Mouse (Mus musculus): ENCODE measurements at regions not wholly inside any gene's neighbourhood (a gene's known extent, or its start where the extent isn't known, plus 50 kb on each side); places are given as distances from the start of the nearest gene placed in this dataset.

GRCm38 (mm10) chr14:25377900-25378716 lies 80.9 kb upstream of the Zmiz1 start:
- Histone ChIP-seq H3K36me3 (ENCODE audit: insufficient read depth, low read length) (no peaks in the 10 kb centered on the region), H3K4me2 (ENCODE audit: low read depth, low read length, poor library complexity, severe bottlenecking) (peak overlapping the region; percentile 52), H3K27me3 (ENCODE audit: insufficient read depth, low read length) (no peaks in the 10 kb centered on the region), H3K4me3 (ENCODE audit: low read depth, low read length) (peak overlapping the region; percentile 30), H3K27ac (ENCODE audit: low read depth, low read length) (peak overlapping the region; percentile 96), H3K9me3 (ENCODE audit: low read length) (no peaks in the 10 kb centered on the region), H3K9ac (replicated peaks; ENCODE audit: low read length, poor library complexity, severe bottlenecking) (peak overlapping the region; percentile 61), H3K4me1 (ENCODE audit: insufficient read depth, low read length) (peaks cover 11% of the 10 kb centered on the region)
- peak; percentile 93 for ATAC-seq (ENCODE audit: low FRiP score)
- DNase-seq (ENCODE audit: low spot score): peak; percentile 96
- TF ChIP-seq CTCF (IDR thresholded peaks at IDR 0.05): peak; percentile 34
- under 1% methylated on average over 50 of the region's 54 CpGs for WGBS

- no peak for ATAC-seq (ENCODE audit: low FRiP score)
- peak overlapping the region; percentile 30 for H3K4me3 ChIP-seq (ENCODE audit: low read depth, low read length)
- DNase-seq (ENCODE audit: low spot score): peak; percentile 58
- H3K27ac ChIP-seq (ENCODE audit: low read depth, low read length): peak overlapping the region; percentile 96
- WGBS: 2% methylated on average over 13 of the region's 13 CpGs
- TF ChIP-seq CTCF (IDR thresholded peaks at IDR 0.05): no peak; the same call in 1 of the 2 replicates
- H3K4me2 ChIP-seq (ENCODE audit: low read depth, low read length, poor library complexity, severe bottlenecking): peak overlapping the region; percentile 52
- H3K9ac ChIP-seq (replicated peaks; ENCODE audit: low read length, poor library complexity, severe bottlenecking): peak overlapping the region; percentile 61
- no peaks in the 10 kb centered on the region for H3K9me3 ChIP-seq (ENCODE audit: low read length)
- H3K36me3 ChIP-seq (ENCODE audit: insufficient read depth, low read length): no peaks in the 10 kb centered on the region
- H3K4me1 ChIP-seq (ENCODE audit: insufficient read depth, low read length): peaks cover 11% of the 10 kb centered on the region
- no peaks in the 10 kb centered on the region for H3K27me3 ChIP-seq (ENCODE audit: insufficient read depth, low read length)
These were observed 80.2 kb upstream of the Zmiz1 start for GRCm38 (mm10) chr14:25378717-25379224.

- Histone ChIP-seq H3K36me3 (ENCODE audit: insufficient read depth, low read length) (no peaks in the 10 kb centered on the region), H3K4me3 (ENCODE audit: low read depth, low read length) (no peak overlapping the region), H3K27me3 (ENCODE audit: insufficient read depth, low read length) (no peaks in the 10 kb centered on the region), H3K4me2 (ENCODE audit: low read depth, low read length, poor library complexity, severe bottlenecking) (no peak overlapping the region), H3K4me1 (ENCODE audit: insufficient read depth, low read length) (0 out of 2 replicates have a peak, but pooled peaks cover 4% of the 10 kb centered on the region), H3K9ac (replicated peaks; ENCODE audit: low read length, poor library complexity, severe bottlenecking) (no peak overlapping the region), H3K9me3 (ENCODE audit: low read length) (no peaks in the 10 kb centered on the region), H3K27ac (ENCODE audit: low read depth, low read length) (no peak overlapping the region)
- DNase-seq (ENCODE audit: low spot score): no peak
- ATAC-seq (ENCODE audit: low FRiP score): no peak
- 90% methylated on average over 4 of the region's 4 CpGs for WGBS
- no peak for TF ChIP-seq CTCF (IDR thresholded peaks at IDR 0.05)
These were observed 75.7 kb upstream of the Zmiz1 start for GRCm38 (mm10) chr14:25383169-25383824.

GRCm38 (mm10) chr14:25385644-25386043 lies 73.3 kb upstream of the Zmiz1 start:
- DNase-seq (ENCODE audit: low spot score): no peak
- WGBS: 61% methylated on average over 5 of the region's 5 CpGs
- H3K4me1 ChIP-seq (ENCODE audit: insufficient read depth, low read length): no peaks in the 10 kb centered on the region
- no peak overlapping the region for H3K4me2 ChIP-seq (ENCODE audit: low read depth, low read length, poor library complexity, severe bottlenecking)
- H3K9ac ChIP-seq (replicated peaks; ENCODE audit: low read length, poor library complexity, severe bottlenecking): no peak overlapping the region
- no peak overlapping the region for H3K27ac ChIP-seq (ENCODE audit: low read depth, low read length)
- no peaks in the 10 kb centered on the region for H3K9me3 ChIP-seq (ENCODE audit: low read length)
- ATAC-seq (ENCODE audit: low FRiP score): no peak
- no peaks in the 10 kb centered on the region for H3K36me3 ChIP-seq (ENCODE audit: insufficient read depth, low read length)
- peak; percentile 43 for TF ChIP-seq CTCF (IDR thresholded peaks at IDR 0.05)
- H3K27me3 ChIP-seq (ENCODE audit: insufficient read depth, low read length): no peaks in the 10 kb centered on the region
- H3K4me3 ChIP-seq (ENCODE audit: low read depth, low read length): no peak overlapping the region

- Histone ChIP-seq H3K9me3 (ENCODE audit: low read length) (no peaks in the 10 kb centered on the region), H3K4me1 (ENCODE audit: insufficient read depth, low read length) (no peaks in the 10 kb centered on the region), H3K4me3 (ENCODE audit: low read depth, low read length) (no peak overlapping the region), H3K36me3 (ENCODE audit: insufficient read depth, low read length) (no peaks in the 10 kb centered on the region), H3K27me3 (ENCODE audit: insufficient read depth, low read length) (no peaks in the 10 kb centered on the region), H3K27ac (ENCODE audit: low read depth, low read length) (no peak overlapping the region), H3K9ac (replicated peaks; ENCODE audit: low read length, poor library complexity, severe bottlenecking) (no peak overlapping the region), H3K4me2 (ENCODE audit: low read depth, low read length, poor library complexity, severe bottlenecking) (no peak overlapping the region)
- TF ChIP-seq CTCF (IDR thresholded peaks at IDR 0.05): no peak
- ATAC-seq (ENCODE audit: low FRiP score): no peak
- 90% methylated on average over 4 of the region's 4 CpGs for WGBS
- DNase-seq (ENCODE audit: low spot score): no peak
These were observed 71.2 kb upstream of the Zmiz1 start for GRCm38 (mm10) chr14:25387780-25388179.

- H3K9ac ChIP-seq (replicated peaks; ENCODE audit: low read length, poor library complexity, severe bottlenecking): no peak overlapping the region
- TF ChIP-seq CTCF (IDR thresholded peaks at IDR 0.05): no peak
- no peaks in the 10 kb centered on the region for H3K27me3 ChIP-seq (ENCODE audit: insufficient read depth, low read length)
- DNase-seq (ENCODE audit: low spot score) (no peak), ATAC-seq (ENCODE audit: low FRiP score) (no peak)
- no peak overlapping the region for H3K4me3 ChIP-seq (ENCODE audit: low read depth, low read length)
- no peaks in the 10 kb centered on the region for H3K36me3 ChIP-seq (ENCODE audit: insufficient read depth, low read length)
- no peaks in the 10 kb centered on the region for H3K9me3 ChIP-seq (ENCODE audit: low read length)
- no peak overlapping the region for H3K27ac ChIP-seq (ENCODE audit: low read depth, low read length)
- H3K4me2 ChIP-seq (ENCODE audit: low read depth, low read length, poor library complexity, severe bottlenecking): no peak overlapping the region
- 12% methylated on average over 2 of the region's 2 CpGs for WGBS
- H3K4me1 ChIP-seq (ENCODE audit: insufficient read depth, low read length): no peaks in the 10 kb centered on the region
These were observed 69.7 kb upstream of the Zmiz1 start for GRCm38 (mm10) chr14:25389314-25389713.

Data from midbrain, postnatal 0 days (tissue).